Mouse (Mus musculus): Measurements from ENCODE around the gene Ranbp3.

Ranbp3 gene

GRCm38 (mm10) chr17:56672941-56673646, at the start of gene Ranbp3:
Gene Ranbp3 (plus strand): TSS chr17:56673294.
- in situ Hi-C loops (cut with MseI, MboI), result no loop called here

DNA sequence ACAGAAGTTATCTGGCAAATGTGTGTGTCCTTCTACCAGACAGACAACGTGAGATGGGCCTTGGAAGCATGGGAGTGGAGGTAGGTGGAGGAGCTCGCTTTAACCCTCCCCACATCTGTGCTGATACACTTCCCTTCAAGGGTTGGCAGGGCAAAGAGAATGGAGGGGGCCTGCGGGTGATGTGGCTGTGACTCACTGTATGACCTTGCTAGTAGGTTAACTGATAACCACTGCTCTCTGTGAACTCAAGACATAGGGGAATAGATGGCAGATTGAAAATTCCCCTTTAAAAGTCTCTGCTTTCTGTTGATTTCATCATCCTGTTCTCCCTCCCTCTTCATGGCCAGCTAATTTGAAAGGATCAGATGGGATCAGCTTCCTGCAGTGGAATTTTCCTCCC, 47.6 kb upstream of the Ranbp3 start:
- in situ Hi-C loops (cut with MseI, MboI), result no loop called here

DNA sequence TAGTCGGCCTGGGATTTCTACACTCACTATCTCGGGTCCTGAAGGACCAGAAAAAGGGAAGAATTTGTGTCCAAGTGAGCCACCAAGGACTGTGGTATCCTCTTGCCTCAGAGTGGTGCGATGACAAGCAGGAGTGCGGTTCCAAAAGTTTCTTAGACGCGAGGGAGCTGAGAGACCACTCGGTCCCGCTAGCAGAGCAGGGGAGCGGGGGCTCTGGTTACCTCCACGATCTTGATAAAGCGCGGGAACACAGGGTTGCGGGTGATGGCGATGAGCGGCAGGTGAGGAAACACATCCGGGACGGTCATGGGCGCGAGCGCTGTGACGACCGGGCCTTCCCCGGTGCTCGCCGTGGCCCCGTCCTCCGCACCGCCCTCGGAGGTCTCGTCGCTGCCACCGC, 46.8 kb upstream of the Ranbp3 start:
- in situ Hi-C loops (cut with MseI, MboI), result no loop called here

DNA sequence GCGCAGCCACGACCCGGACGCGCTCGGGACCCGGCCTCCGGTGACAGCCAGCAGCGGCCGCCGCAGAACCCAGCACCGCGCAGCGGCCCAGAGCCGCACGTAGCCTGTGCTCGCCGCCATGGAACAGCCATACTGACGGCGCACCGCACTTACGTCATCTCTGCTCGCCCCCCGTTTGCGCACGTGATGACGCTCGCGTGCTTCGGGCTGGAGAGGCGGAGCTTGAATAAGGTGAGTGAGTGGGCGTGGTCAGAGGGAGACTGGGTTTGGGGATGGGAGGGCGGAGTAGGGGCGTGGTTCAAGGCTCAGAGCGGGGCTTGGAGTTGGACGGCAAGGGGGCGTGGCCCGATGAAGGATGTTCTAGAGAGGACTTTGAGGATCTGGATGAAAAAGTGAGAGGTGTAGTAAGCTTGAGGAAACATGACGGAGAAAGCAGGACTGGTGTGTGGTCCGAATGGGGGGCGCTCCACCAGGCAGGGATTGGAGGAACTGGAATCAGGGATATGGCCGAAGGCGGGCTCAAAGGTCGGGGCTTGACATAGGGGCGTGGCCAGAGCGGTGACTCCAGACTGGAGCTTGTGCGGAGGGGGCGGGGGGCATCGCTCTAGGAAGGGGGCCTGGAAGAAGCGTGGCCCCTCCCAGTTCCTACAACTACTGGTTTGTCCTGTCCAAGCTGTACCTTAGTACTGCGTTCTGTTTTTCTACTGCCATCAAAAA, 46.2 kb upstream of the Ranbp3 start, which contains the start of gene Lonp1:
Gene Lonp1, minus strand, starts transcription at position 134 of the 717 bp plus-strand sequence.
- in situ Hi-C loops (cut with MseI, MboI), result no loop called here

GRCm38 (mm10) chr17:56627530-56628277, 45.4 kb upstream of the Ranbp3 start, which contains the start of gene Catsperd:
Gene Catsperd (plus strand): TSS chr17:56628143.
- in situ Hi-C loops (cut with MseI, MboI), result no loop called here

GRCm38 (mm10) chr17:56629800-56630781, 43.0 kb upstream of the Ranbp3 start:
- in situ Hi-C loops (cut with MseI, MboI), result loop anchor here in 1 of 2 experiments (5.0 kb wide), 1 partner anchor 37 kb away; no protein-coding TSS in a partner anchor

- in situ Hi-C loops (cut with MseI, MboI), result loop anchor here in 1 of 2 experiments (5.0 kb wide), 1 partner anchor 35 kb away; no protein-coding TSS in a partner anchor
Observed at GRCm38 (mm10) chr17:56631807-56632206, 41.3 kb upstream of the Ranbp3 start.

DNA sequence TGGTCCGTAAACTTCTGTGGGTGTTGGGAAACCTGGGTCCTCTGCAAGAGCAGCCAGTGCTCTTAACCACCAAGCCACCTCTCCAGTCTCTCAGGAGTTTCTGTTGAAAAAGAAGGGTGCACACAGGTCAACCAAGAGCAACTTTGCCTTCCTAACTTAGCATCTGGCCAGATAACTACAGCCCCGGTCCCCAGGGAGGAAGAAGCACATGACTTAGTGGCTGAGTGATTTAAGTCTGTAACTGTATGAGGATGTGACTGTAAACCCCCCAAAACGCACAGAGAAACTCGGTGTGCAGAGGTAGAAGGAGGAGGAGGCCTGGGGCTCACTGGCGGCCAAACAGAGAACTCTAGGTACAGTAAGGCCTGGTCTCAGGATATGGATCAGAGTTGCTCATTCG, 39.1 kb upstream of the Ranbp3 start:
- in situ Hi-C loops (cut with MseI, MboI), result loop anchor here in 1 of 2 experiments (5.0 kb wide), 1 partner anchor 33 kb away; no protein-coding TSS in a partner anchor

DNA sequence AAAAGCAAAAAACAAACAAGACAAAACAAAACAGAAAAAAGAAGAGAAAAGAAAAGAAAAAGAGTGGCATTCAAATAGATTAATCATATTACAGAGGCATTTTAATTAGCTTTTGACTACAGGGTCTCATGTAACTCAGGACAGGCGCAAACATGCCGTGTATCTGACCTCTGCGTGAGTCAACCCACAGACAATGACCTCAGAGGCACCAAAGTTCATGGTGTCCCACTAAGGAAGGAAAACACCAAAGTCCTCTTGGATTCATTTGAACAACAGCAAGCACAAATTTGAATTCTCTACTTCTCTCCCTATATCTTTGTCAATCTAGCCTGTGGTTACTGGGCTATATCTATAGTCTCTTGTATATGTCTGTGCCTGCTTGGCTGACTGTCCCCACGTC, 29.9 kb upstream of the Ranbp3 start:
- in situ Hi-C loops (cut with MseI, MboI), result no loop called here

DNA sequence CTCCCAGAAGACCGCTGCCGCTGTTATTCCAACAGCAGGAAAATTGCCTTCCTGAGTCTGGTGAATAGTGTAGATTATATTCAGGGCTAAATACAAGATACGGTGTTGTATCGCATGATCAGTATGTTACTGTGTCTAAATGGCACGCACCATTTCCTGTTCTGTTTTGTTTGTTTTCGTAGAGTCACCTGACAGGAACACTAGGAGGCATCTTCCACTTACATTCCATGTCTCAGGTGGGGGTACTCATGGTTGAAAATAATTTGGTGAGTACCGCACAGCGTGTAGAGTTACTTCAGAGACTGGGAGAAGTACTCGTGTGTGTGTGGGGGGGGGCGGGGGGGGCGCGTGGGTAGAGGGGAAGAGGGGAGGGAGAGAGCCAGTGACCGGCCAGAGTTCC, 25.5 kb upstream of the Ranbp3 start:
- in situ Hi-C loops (cut with MseI, MboI), result no loop called here

GRCm38 (mm10) chr17:56651801-56652200, 21.3 kb upstream of the Ranbp3 start:
- in situ Hi-C loops (cut with MseI, MboI), result no loop called here

DNA sequence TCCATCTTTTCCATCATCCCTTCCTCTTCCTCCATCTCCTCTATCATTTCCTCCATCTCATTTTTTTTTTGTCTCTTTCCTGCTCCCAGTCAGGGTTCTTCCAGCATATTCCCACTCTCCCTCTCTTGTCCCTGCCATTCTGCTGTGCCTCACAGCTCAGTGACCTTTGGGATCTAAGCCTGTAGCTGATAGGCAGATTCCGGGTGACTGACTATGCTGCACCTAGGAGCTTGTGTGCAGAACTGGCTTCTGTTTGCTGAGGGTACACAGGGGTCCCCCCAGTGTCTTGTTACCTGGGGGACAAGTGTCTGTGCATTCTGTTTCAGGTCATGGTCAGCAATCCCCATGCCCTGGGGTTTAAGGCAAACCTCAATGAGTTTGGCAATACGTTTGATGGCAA, 18.3 kb upstream of the Ranbp3 start:
- in situ Hi-C loops (cut with MseI, MboI), result no loop called here

GRCm38 (mm10) chr17:56655311-56655710, 17.8 kb upstream of the Ranbp3 start:
- in situ Hi-C loops (cut with MseI, MboI), result no loop called here

DNA sequence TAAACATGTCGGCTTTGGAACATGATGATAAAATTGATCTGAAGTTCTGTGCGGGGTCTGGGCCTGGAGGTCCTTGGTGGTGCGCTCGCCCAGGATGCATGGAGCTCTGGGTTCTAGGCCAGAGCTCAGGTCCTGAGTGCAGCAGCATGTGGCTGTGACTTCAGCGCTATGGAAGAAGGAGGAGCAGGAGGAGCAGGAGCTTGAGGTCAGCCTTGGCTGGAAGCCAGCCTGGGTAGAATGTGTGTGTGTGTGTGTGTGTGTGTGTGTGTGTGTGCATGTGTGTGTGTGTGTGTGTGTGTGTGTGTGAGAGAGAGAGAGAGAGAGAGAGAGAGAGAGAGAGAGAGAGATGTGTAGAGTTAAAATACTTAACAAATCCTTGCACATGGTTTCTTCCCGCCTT, 16.9 kb upstream of the Ranbp3 start:
- in situ Hi-C loops (cut with MseI, MboI), result no loop called here

- in situ Hi-C loops (cut with MseI, MboI), result no loop called here
Observed at GRCm38 (mm10) chr17:56663659-56664058, 9.4 kb upstream of the Ranbp3 start.

GRCm38 (mm10) chr17:56664333-56664732, 8.8 kb upstream of the Ranbp3 start:
- in situ Hi-C loops (cut with MseI, MboI), result no loop called here

DNA sequence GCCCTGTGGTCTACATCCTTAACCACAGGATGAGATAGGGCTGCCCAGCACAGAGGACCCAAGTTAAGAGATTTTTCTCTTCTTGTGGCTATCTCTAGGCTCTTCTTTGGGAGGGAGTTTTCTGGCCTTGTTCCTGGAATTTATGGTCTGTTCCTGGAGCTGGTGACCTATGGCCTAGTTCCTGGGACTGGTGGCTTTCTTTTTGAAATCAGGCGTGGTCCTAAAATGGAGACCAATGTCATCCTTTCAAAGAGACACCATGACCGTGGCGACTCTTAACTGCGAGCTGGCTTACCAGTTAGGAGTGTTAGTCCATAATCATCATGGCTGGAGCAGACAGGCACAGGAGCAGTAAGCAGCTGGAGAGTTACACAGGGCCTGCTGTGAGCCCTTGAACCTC, 6.7 kb upstream of the Ranbp3 start:
- in situ Hi-C loops (cut with MseI, MboI), result loop anchor here (5.0 kb wide), 2 partner anchors 34 to 49 kb away; no protein-coding TSS in a partner anchor

DNA sequence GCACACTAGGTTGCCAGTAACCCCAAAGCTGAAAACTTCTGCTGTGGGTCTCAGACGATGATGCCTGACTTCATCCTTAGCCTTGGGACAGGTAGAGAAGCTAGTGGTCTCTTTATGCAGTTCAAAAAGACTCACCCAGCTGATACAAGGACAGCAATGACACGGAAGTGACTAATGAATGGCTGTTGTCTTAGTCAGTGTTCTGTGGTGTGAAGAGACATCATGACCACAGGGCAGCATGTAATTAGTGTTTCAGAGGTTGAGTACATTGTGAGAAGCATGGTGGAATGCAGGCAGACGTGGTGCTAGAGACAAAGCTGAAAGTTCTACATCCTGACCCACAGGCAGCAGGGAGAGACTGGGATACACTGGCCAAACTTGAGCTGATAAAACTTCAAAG, 5.5 kb upstream of the Ranbp3 start:
- in situ Hi-C loops (cut with MseI, MboI), result loop anchor here (5.0 kb wide), 2 partner anchors 35 to 50 kb away; no protein-coding TSS in a partner anchor

GRCm38 (mm10) chr17:56668384-56669144, 4.5 kb upstream of the Ranbp3 start:
- in situ Hi-C loops (cut with MseI, MboI), result loop anchor here (5.0 kb wide), 2 partner anchors 36 to 51 kb away; no protein-coding TSS in a partner anchor

DNA sequence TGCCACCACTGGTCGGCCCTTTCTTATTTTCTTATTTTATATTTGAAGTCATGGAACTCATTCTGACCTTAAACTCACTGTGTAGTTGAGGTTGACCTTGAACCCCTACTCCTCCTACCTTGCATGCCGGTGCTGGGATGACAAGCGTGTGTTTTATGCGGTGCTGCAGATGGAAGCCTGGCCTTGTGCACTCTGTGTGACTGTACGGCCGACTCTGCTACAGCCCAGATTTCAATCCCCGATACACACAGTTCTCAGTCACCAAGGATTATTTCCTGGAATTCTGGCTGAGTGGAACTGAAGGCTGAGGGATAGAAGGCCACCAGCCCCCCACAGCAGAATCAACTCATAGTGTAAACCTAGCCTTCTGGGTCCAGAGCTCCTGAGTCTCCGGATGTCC, 3.3 kb upstream of the Ranbp3 start:
- in situ Hi-C loops (cut with MseI, MboI), result loop anchor here (5.0 kb wide), 2 partner anchors 37 to 52 kb away; no protein-coding TSS in a partner anchor
